In the genomic region with DNA sequence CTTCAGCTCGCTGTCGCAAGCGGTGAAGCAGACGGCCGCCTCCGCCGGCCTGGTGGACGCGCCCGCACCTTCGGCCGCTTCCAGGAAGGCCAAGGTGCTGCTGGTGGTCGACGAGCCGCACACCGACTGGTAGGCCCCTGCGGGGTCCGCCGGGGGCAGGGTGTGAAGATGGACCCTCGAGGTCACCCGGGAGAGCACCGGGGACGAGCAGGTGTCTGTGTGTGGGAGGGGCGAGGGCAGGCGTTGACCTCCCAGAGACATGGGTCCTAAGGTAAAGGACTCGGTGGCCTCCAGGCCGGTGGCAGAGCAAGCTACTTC, we compare ENCODE assay signal across 8 mouse cellular contexts. TPM values are rescaled to one million over a fixed set of nuclear protein-coding genes. Genes with fewer than 3 reads are reported as not detected.
A peak's percentile ranks its signal among the peaks of the same experiment; 100 is the strongest.
DNase-seq lines count a peak whose midpoint lies in the region; ATAC-seq lines count a peak whose summit lies in the region.

No protein-coding gene starts in this region.

- peak overlapping the region; percentile 97 for H3K4me2 ChIP-seq in kidney, embryonic 15.5 days
- H3K4me2 ChIP-seq in hindbrain, embryonic 12.5 days (replicated peaks) = peak overlapping the region; percentile 90
- H3K4me2 ChIP-seq in midbrain, embryonic 12.5 days (replicated peaks) = peak overlapping the region; percentile 85

- ATAC-seq in kidney, embryonic 15.5 days (replicated peaks; ENCODE audit: low FRiP score) = peak; percentile 67
- ATAC-seq in hindbrain, embryonic 12.5 days (ENCODE audit: low FRiP score) = peak; percentile 57
- peak; percentile 41 for ATAC-seq in midbrain, embryonic 12.5 days (ENCODE audit: low FRiP score, low read depth)

- no peaks in the 10 kb centered on the region for H3K9me3 ChIP-seq in kidney, embryonic 15.5 days (replicated peaks)
- H3K9me3 ChIP-seq in hindbrain, embryonic 12.5 days (replicated peaks) = no peaks in the 10 kb centered on the region
- no peaks in the 10 kb centered on the region for H3K9me3 ChIP-seq in midbrain, embryonic 12.5 days

- peaks cover 63% of the 10 kb centered on the region for H3K27me3 ChIP-seq in kidney, embryonic 15.5 days
- peaks cover 14% of the 10 kb centered on the region for H3K27me3 ChIP-seq in hindbrain, embryonic 12.5 days
- H3K27me3 ChIP-seq in midbrain, embryonic 12.5 days = peaks cover 31% of the 10 kb centered on the region

- under 1% methylated on average over 27 of the region's 27 CpGs for WGBS in kidney, embryonic 15.5 days
- 2% methylated on average over 27 of the region's 27 CpGs for WGBS in hindbrain, embryonic 12.5 days
- WGBS in midbrain, embryonic 12.5 days = 3% methylated on average over 27 of the region's 27 CpGs

- DNase-seq in kidney, postnatal 36 days = no peak
- DNase-seq in cerebellum, adult 9-11 months = peak; percentile 74
- no peak for DNase-seq in adrenal gland, postnatal 10 days
- DNase-seq in adrenal gland, postnatal 25 days = no peak
- no peak for DNase-seq in layer of hippocampus, adult 11-12 months (ENCODE audit: low spot score)

- no peak overlapping the region for H3K27ac ChIP-seq in kidney, embryonic 15.5 days
- peak overlapping the region; percentile 72 for H3K27ac ChIP-seq in hindbrain, embryonic 12.5 days
- 0 out of 2 replicates have a peak overlapping the region, but pooled peaks have one; percentile 42 for H3K27ac ChIP-seq in midbrain, embryonic 12.5 days (replicated peaks)

- peak overlapping the region; percentile 50 for H3K9ac ChIP-seq in kidney, embryonic 15.5 days
- H3K9ac ChIP-seq in hindbrain, embryonic 12.5 days = peak overlapping the region; percentile 83
- H3K9ac ChIP-seq in midbrain, embryonic 12.5 days (replicated peaks) = peak overlapping the region; percentile 72

- no peaks in the 10 kb centered on the region for H3K36me3 ChIP-seq in kidney, embryonic 15.5 days
- H3K36me3 ChIP-seq in hindbrain, embryonic 12.5 days = no peaks in the 10 kb centered on the region
- no peaks in the 10 kb centered on the region for H3K36me3 ChIP-seq in midbrain, embryonic 12.5 days

- peaks cover 11% of the 10 kb centered on the region for H3K4me1 ChIP-seq in kidney, embryonic 15.5 days
- H3K4me1 ChIP-seq in hindbrain, embryonic 12.5 days = peaks cover 15% of the 10 kb centered on the region
- peaks cover 16% of the 10 kb centered on the region; the same call in 1 of the 2 replicates for H3K4me1 ChIP-seq in midbrain, embryonic 12.5 days

- H3K4me3 ChIP-seq in kidney, embryonic 15.5 days (replicated peaks) = peak overlapping the region; percentile 66
- peak overlapping the region; percentile 77 for H3K4me3 ChIP-seq in hindbrain, embryonic 12.5 days
- H3K4me3 ChIP-seq in midbrain, embryonic 12.5 days = peak overlapping the region; percentile 74

RNA-seq across cellular contexts. Expression of gene Syn2, which starts 0.6 kb away (rescaled TPM):
- 1.8 and 3.5 TPM in 2 replicates for polyA plus RNA-seq in kidney, embryonic 15.5 days (2015; fragmentation: Nextera tagmentation; extraction: Ambion mirVana)
- 13.2 and 15.4 TPM in 2 replicates for polyA plus RNA-seq in hindbrain, embryonic 12.5 days (2016; fragmentation: Nextera tagmentation; extraction: Ambion mirVana)
- polyA plus RNA-seq in midbrain, embryonic 12.5 days (2016; fragmentation: Nextera tagmentation; extraction: Ambion mirVana) = 6.6 and 7.4 TPM in 2 replicates
- 10 to 100 TPM; 23.2 to 41.1 TPM for total RNA-seq in adrenal gland, postnatal 10 days (2021)
- 12.5 and 18.9 TPM in 2 replicates for total RNA-seq in adrenal gland, postnatal 25 days (2021)
